Comparison of ENCODE assay signal across 9 mouse cellular contexts in genomic region chr3:153484701-153485100, GRCm38 (mm10).
DNase-seq lines count a peak whose midpoint lies in the region; ATAC-seq and TF ChIP-seq lines count a peak whose summit lies in the region.
"Had no signal": no experiment of that assay in that cellular context is flagged by ENCODE, and none has a peak within 500 bp of the region (broad histone marks: within the 10 kb centered on the region; RNA-seq: fewer than 3 reads in every experiment).

No protein-coding gene starts in this region.

- H3K4me2 ChIP-seq in forebrain, postnatal 0 days (ENCODE audit: low read depth): no peak overlapping the region
- no peak overlapping the region for H3K4me2 ChIP-seq in forebrain, embryonic 14.5 days (ENCODE audit: low read length)
- no peak overlapping the region for H3K4me2 ChIP-seq in midbrain, embryonic 14.5 days (ENCODE audit: low read length)
- H3K4me2 ChIP-seq: heart, embryonic 13.5 days had no signal

- WGBS in forebrain, postnatal 0 days: 37% methylated on average over 7 of the region's 7 CpGs
- WGBS in forebrain, embryonic 14.5 days: 79% methylated on average over 7 of the region's 7 CpGs
- 72% methylated on average over 7 of the region's 7 CpGs for WGBS in heart, embryonic 10.5 days
- 80% methylated on average over 7 of the region's 7 CpGs for WGBS in midbrain, embryonic 14.5 days

- TF ChIP-seq CTCF in forebrain, postnatal 0 days (IDR thresholded peaks at IDR 0.05; ENCODE audit: low read depth): no peak

- no peak overlapping the region for H3K9ac ChIP-seq in forebrain, postnatal 0 days
- no peak overlapping the region for H3K9ac ChIP-seq in forebrain, embryonic 14.5 days (ENCODE audit: low read length)
- H3K9ac ChIP-seq in midbrain, embryonic 14.5 days (replicated peaks; ENCODE audit: low read length): no peak overlapping the region
- H3K9ac ChIP-seq: heart, embryonic 13.5 days had no signal

- peak; percentile 77 for ATAC-seq in forebrain, postnatal 0 days
- ATAC-seq in forebrain, embryonic 14.5 days: no peak
- ATAC-seq in midbrain, embryonic 14.5 days (ENCODE audit: low FRiP score, low TSS enrichment): no peak

- H3K36me3 ChIP-seq in forebrain, postnatal 0 days (ENCODE audit: insufficient read depth): no peaks in the 10 kb centered on the region
- no peaks in the 10 kb centered on the region for H3K36me3 ChIP-seq in forebrain, embryonic 14.5 days (ENCODE audit: control insufficient read depth, insufficient read depth, low read length)
- H3K36me3 ChIP-seq in heart, embryonic 10.5 days: no peaks in the 10 kb centered on the region; the same call in 1 of the 2 replicates
- no peaks in the 10 kb centered on the region for H3K36me3 ChIP-seq in midbrain, embryonic 14.5 days (ENCODE audit: control insufficient read depth, insufficient read depth, low read length)
- H3K36me3 ChIP-seq: heart, embryonic 13.5 days had no signal

- no peak overlapping the region for H3K4me3 ChIP-seq in forebrain, postnatal 0 days (ENCODE audit: low read depth, low read length)
- no peak overlapping the region for H3K4me3 ChIP-seq in forebrain, embryonic 14.5 days (ENCODE audit: low read depth, low read length)
- H3K4me3 ChIP-seq in heart, embryonic 10.5 days: no peak overlapping the region
- no peak overlapping the region for H3K4me3 ChIP-seq in midbrain, embryonic 14.5 days (replicated peaks; ENCODE audit: low read depth, low read length)
- H3K4me3 ChIP-seq: heart, embryonic 13.5 days had no signal

- H3K9me3 ChIP-seq in forebrain, postnatal 0 days (ENCODE audit: low read length): no peaks in the 10 kb centered on the region
- H3K9me3 ChIP-seq in forebrain, embryonic 14.5 days (replicated peaks; ENCODE audit: control insufficient read depth, low read length): no peaks in the 10 kb centered on the region
- no peaks in the 10 kb centered on the region for H3K9me3 ChIP-seq in heart, embryonic 10.5 days
- H3K9me3 ChIP-seq in midbrain, embryonic 14.5 days (ENCODE audit: control insufficient read depth, low read length): no peaks in the 10 kb centered on the region
- H3K9me3 ChIP-seq: heart, embryonic 13.5 days had no signal

- peak overlapping the region; percentile 42; the same call in 1 of the 2 replicates for H3K27ac ChIP-seq in forebrain, postnatal 0 days (ENCODE audit: low read depth, low read length)
- H3K27ac ChIP-seq in forebrain, embryonic 14.5 days (ENCODE audit: low read depth, low read length): no peak overlapping the region
- no peak overlapping the region for H3K27ac ChIP-seq in heart, embryonic 10.5 days
- no peak overlapping the region for H3K27ac ChIP-seq in midbrain, embryonic 14.5 days (replicated peaks; ENCODE audit: low read depth, low read length)
- H3K27ac ChIP-seq: heart, embryonic 13.5 days had no signal

- peaks cover 20% of the 10 kb centered on the region; the same call in 1 of the 2 replicates for H3K4me1 ChIP-seq in forebrain, postnatal 0 days (ENCODE audit: insufficient read depth)
- H3K4me1 ChIP-seq in forebrain, embryonic 14.5 days (ENCODE audit: control insufficient read depth, insufficient read depth, low read length): peaks cover under 1% of the 10 kb centered on the region; the same call in 1 of the 2 replicates
- peaks cover 10% of the 10 kb centered on the region for H3K4me1 ChIP-seq in heart, embryonic 10.5 days
- peaks cover 6% of the 10 kb centered on the region; the same call in 1 of the 2 replicates for H3K4me1 ChIP-seq in midbrain, embryonic 14.5 days (ENCODE audit: control insufficient read depth, insufficient read depth, low read length)

- H3K27me3 ChIP-seq in forebrain, postnatal 0 days (ENCODE audit: insufficient read depth, low read length): no peaks in the 10 kb centered on the region
- H3K27me3 ChIP-seq in forebrain, embryonic 14.5 days (replicated peaks; ENCODE audit: control insufficient read depth, insufficient read depth, low read length): no peaks in the 10 kb centered on the region
- H3K27me3 ChIP-seq in heart, embryonic 10.5 days (ENCODE audit: insufficient read depth, poor library complexity, severe bottlenecking): no peaks in the 10 kb centered on the region
- no peaks in the 10 kb centered on the region for H3K27me3 ChIP-seq in midbrain, embryonic 14.5 days (ENCODE audit: control insufficient read depth, insufficient read depth, low read length)
- H3K27me3 ChIP-seq: heart, embryonic 13.5 days had no signal

- peak; percentile 70 for DNase-seq in forebrain, postnatal 0 days
- DNase-seq in forebrain, embryonic 14.5 days (ENCODE audit: low spot score): no peak
- DNase-seq in adrenal gland, postnatal 36 days: peak; percentile 71 to 82
- DNase-seq in heart, embryonic 10.5 days (ENCODE audit: low spot score): peak; percentile 43
- peak; percentile 74 to 86 for DNase-seq in left cerebral cortex, adult 9 months (ENCODE audit: low spot score in 2 of 2)
- no peak for DNase-seq in spleen, adult 18-20 months
- no peak for DNase-seq in thymus, postnatal 14 days
- DNase-seq in midbrain, embryonic 14.5 days: no peak

Comparison
In these comparisons a context has a peak if more than half of its experiments do, and no peak if none do; other contexts are left out.
1. DNase-seq: peak in forebrain, postnatal 0 days (single experiment), adrenal gland, postnatal 36 days (2 of 2), heart, embryonic 10.5 days (single experiment) and left cerebral cortex, adult 9 months (2 of 2); none in forebrain, embryonic 14.5 days (single experiment), spleen, adult 18-20 months (0 of 2), thymus, postnatal 14 days (single experiment) and midbrain, embryonic 14.5 days (single experiment).